Mouse (Mus musculus) erythroblast, embryonic 14.5 days (primary cell): ENCODE data around the gene Cdc42ep4.

Source experiments
- GATA1 ChIP-seq: IDR thresholded peaks from 2 replicates; pipeline ENCODE4 v1.6.1; 2012; ENCODE audit warnings: low read length, inconsistent platforms, mixed read lengths
- TAL1 ChIP-seq: IDR thresholded peaks from 3 replicates; pipeline ENCODE4 v1.6.1; 2012; ENCODE audit warnings: low read length, inconsistent platforms, mixed read lengths

- TF ChIP-seq GATA1, result no peak
- no peak for TF ChIP-seq TAL1
These were observed 22.4 kb downstream of the Cdc42ep4 start for GRCm38 (mm10) chr11:113729239-113729638.
